Mouse (Mus musculus) liver, embryonic 14.5 days (tissue): ENCODE measurements at regions not wholly inside any gene's neighbourhood (a gene's known extent, or its start where the extent isn't known, plus 50 kb on each side); places are given as distances from the start of the nearest gene placed in this dataset.

ENCODE experiments used
- ATAC-seq: fragments of 200-750 bp; cut with Nextera tagmentation; 2 replicates; pipeline ENCODE4 v1.8.0; 2017; ENCODE audit warnings: moderate number of reproducible peaks, mild to moderate bottlenecking, moderate library complexity; ENCODE audit not compliant: insufficient read depth
- DNase-seq, 3 experiments: peaks; one replicate each; pipeline ENCODE4 v3.0.0-alpha.2; 2012 to 2013; ENCODE audit warnings: low read depth in 3 of 3, low spot score in 3 of 3
- H3K27ac ChIP-seq: fragments of 300-500 bp; sonication (generic); 2 replicates; pipeline ENCODE4 v1.5.1; 2014; ENCODE audit warnings: moderate library complexity, mild to moderate bottlenecking, control low read depth, inconsistent platforms
- H3K27me3 ChIP-seq: fragments of 300-500 bp; sonication (generic); 2 replicates; pipeline ENCODE4 v1.6.1; 2014; ENCODE audit warnings: mild to moderate bottlenecking, low read length, moderate library complexity; ENCODE audit not compliant: control insufficient read depth, insufficient read depth
- H3K36me3 ChIP-seq: fragments of 300-500 bp; sonication (generic); replicated peaks from 2 replicates; pipeline ENCODE4 v1.6.1; 2014; ENCODE audit warnings: low read depth; ENCODE audit not compliant: control insufficient read depth, insufficient read depth
- H3K4me1 ChIP-seq, 2 experiments: fragments of 200-500 bp in 1 of 2; fragments of 300-500 bp in 1 of 2; sonication (generic) in 1 of 2; replicated peaks; 2 replicates each; pipeline ENCODE4 v1.6.1; 2012 to 2014; ENCODE audit warnings: antibody characterized with exemption in 1 of 2, inconsistent platforms in 1 of 2, low read length in 1 of 2; ENCODE audit not compliant: control insufficient read depth in 2 of 2, insufficient read depth in 2 of 2
- H3K4me2 ChIP-seq: fragments of 300-500 bp; sonication (generic); 2 replicates; pipeline ENCODE4 v1.6.1; 2014; ENCODE audit warnings: low read depth, mild to moderate bottlenecking, control low read depth, moderate library complexity
- H3K4me3 ChIP-seq, 2 experiments: fragments of 200-500 bp in 1 of 2; fragments of 300-500 bp in 1 of 2; sonication (generic) in 1 of 2; 2 replicates each; pipeline ENCODE4 v1.5.1; 2012 to 2014; ENCODE audit warnings: low read depth in 2 of 2, low read length in 2 of 2, mild to moderate bottlenecking in 2 of 2, control low read depth in 1 of 2, inconsistent platforms in 1 of 2, moderate library complexity in 1 of 2; ENCODE audit not compliant: insufficient read depth in 1 of 2
- H3K9ac ChIP-seq: fragments of 300-500 bp; sonication (generic); replicated peaks from 2 replicates; pipeline ENCODE4 v1.6.1; 2014; ENCODE audit warnings: mild to moderate bottlenecking, control low read depth, moderate library complexity
- H3K9me3 ChIP-seq: fragments of 300-500 bp; sonication (generic); 2 replicates; pipeline ENCODE4 v1.6.1; 2016; ENCODE audit warnings: low read length, mixed read lengths; ENCODE audit not compliant: control insufficient read depth
- CTCF ChIP-seq: IDR thresholded peaks from 2 replicates; pipeline ENCODE4 v1.5.1; 2016; ENCODE audit warnings: antibody characterized with exemption, low read depth, control low read depth
- EP300 ChIP-seq: IDR thresholded peaks from 2 replicates; pipeline ENCODE4 v1.6.1; 2016; ENCODE audit warnings: antibody characterized with exemption, low read depth
- WGBS: fragments of 180-500 bp; shearing (Covaris S2); extraction: QIAGEN DNeasy Blood & Tissue Kit; methylation state at CpG from one replicate; pipeline ENCODE4 v1.1.7; 2014; ENCODE audit not compliant: insufficient replicate concordance; 5-methylcytosine and 5-hydroxymethylcytosine counted together

DNA sequence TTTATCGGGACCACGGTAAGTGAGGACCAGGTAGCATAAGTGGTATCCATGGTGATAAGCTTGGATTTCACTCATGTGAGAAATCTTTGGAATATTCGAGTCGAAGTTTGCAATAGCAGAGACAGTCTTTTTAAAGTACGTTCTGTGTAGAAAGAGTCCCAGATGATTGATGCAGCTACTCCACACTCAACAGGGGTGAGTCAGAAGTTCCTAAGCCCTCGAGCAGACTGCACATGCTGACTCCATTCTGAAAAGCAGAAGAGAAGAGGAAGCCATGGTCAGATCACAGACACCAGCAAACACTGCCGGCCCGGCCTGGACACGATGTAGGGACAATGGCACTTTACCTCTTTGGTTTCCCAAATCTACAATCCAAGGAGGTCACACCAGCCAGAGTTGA is 120.6 kb downstream of the Npy start:
- Histone ChIP-seq H3K27me3 (no peaks in the 10 kb centered on the region), H3K4me1 (no peaks in the 10 kb centered on the region), H3K9ac (no peak overlapping the region), H3K4me3 (no peak overlapping the region), H3K36me3 (no peaks in the 10 kb centered on the region), H3K27ac (no peak overlapping the region), H3K4me2 (no peak overlapping the region), H3K9me3 (no peaks in the 10 kb centered on the region)
- WGBS: 69% methylated on average over 9 of the region's 9 CpGs
- no peak for TF ChIP-seq EP300
- no peak for TF ChIP-seq CTCF
- no peak for DNase-seq
- ATAC-seq: no peak

DNA sequence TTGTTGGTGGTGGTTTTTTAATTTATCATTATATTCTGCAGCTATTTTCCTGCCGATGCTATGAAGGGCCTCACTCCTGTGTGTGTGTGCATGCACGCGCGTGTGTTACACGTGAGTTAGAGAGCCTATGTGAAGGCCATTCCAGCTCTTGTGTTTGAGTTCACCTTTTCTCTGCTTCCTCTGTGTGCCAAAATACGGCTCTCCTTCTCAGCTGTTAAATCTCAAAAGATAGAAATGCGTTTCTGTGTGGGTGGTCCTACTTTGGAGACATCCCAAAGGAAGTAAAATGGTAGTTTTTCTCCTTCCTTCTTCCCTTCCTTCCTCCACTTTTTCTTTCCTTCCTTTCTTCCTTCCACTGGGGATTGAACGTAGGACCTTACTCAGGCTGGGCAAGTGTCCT is 136.4 kb downstream of the Npy start:
- 73% methylated on average over 8 of the region's 8 CpGs for WGBS
- Histone ChIP-seq H3K9ac (no peak overlapping the region), H3K9me3 (no peaks in the 10 kb centered on the region), H3K4me3 (no peak overlapping the region), H3K4me1 (no peaks in the 10 kb centered on the region), H3K36me3 (no peaks in the 10 kb centered on the region), H3K4me2 (no peak overlapping the region), H3K27me3 (no peaks in the 10 kb centered on the region), H3K27ac (no peak overlapping the region)
- ATAC-seq: no peak
- DNase-seq: no peak
- TF ChIP-seq EP300: no peak

DNA sequence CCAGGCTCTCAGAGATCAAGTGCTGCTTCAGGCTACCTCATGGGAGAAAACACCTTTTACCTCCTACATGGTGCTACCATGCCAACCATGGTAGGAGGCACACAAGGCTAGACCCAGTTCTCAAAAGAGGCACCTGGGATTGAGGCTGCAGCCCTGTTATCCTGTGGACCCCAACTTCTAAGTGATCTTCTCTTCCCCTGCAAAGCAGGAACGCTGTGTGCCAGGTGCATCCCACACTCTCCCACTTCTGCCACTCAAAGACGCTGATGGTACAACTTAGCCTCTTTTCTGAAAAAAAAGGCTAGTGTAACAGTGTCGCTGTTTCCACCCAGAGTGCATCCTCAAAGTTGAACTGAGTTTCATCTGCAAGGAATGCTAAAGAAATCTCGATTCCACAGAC is 138.7 kb downstream of the Npy start:
- Histone ChIP-seq H3K9ac (no peak overlapping the region), H3K4me3 (no peak overlapping the region), H3K9me3 (no peaks in the 10 kb centered on the region), H3K27ac (no peak overlapping the region), H3K27me3 (no peaks in the 10 kb centered on the region), H3K36me3 (no peaks in the 10 kb centered on the region), H3K4me1 (no peaks in the 10 kb centered on the region), H3K4me2 (no peak overlapping the region)
- no peak for DNase-seq
- 56% methylated on average over 4 of the region's 4 CpGs for WGBS
- TF ChIP-seq EP300: no peak
- no peak for TF ChIP-seq CTCF
- no peak for ATAC-seq

DNA sequence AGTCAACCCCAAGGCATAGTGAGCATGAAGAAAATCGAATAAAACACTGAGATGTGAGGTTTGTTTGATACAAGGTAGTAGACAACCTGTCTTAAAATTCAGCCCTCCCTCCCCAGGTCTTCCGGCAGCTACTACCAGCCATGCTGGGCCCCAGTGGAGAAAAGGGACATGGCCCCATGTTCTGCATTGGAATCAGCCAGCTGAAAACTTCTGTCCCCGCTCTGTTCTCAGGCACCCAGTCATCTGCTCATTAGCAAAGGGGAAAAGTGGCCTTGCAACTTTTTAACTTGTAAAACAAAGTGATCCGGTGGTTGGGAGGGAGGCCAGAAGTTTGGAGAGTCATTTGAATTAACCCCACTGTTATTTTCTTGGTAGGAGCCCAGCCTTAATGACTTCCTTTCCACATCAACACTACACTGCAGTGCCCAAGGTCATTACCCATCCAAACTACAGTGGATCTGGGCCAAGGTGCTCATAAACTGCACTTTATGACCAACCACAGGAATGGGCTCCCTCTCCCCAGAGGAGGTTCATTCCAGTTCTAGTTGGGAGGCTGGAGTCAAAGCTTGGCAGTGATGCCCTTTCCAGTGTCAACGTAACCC is 143.5 kb downstream of the Npy start:
- no peak overlapping the region for H3K4me3 ChIP-seq
- TF ChIP-seq CTCF (no peak), EP300 (no peak)
- H3K4me1 ChIP-seq: no peaks in the 10 kb centered on the region
- H3K27me3 ChIP-seq: no peaks in the 10 kb centered on the region
- no peak for DNase-seq
- H3K27ac ChIP-seq: no peak overlapping the region
- no peak overlapping the region for H3K4me2 ChIP-seq
- H3K36me3 ChIP-seq: no peaks in the 10 kb centered on the region
- WGBS: 57% methylated on average over 5 of the region's 5 CpGs
- no peaks in the 10 kb centered on the region for H3K9me3 ChIP-seq
- no peak for ATAC-seq
- no peak overlapping the region for H3K9ac ChIP-seq

DNA sequence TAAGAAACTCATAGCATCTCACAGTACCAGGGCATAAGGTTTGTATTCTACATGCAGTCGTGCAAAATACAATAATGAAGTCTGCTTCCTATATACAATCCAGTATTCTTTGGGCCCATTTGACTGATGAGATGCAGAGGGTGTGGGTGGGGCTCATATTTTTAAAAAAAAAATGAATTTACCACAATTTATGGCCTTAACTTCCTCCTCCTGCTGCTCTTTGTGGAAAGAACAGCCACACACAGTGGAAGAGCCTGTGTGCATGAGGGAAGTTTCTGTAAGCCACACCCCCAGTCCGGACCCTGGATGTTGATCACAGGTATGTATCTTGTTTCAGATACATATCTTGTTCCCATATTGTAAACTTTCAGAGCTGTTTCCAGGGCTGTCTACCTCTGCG is 143.5 kb upstream of the Mpp6 start:
- Histone ChIP-seq H3K9ac (no peak overlapping the region), H3K27me3 (no peaks in the 10 kb centered on the region), H3K4me3 (no peak overlapping the region), H3K27ac (no peak overlapping the region), H3K9me3 (no peaks in the 10 kb centered on the region), H3K4me1 (no peaks in the 10 kb centered on the region), H3K4me2 (no peak overlapping the region), H3K36me3 (no peaks in the 10 kb centered on the region)
- TF ChIP-seq CTCF (no peak), EP300 (no peak)
- ATAC-seq (no peak), DNase-seq (no peak)
- WGBS: 62% methylated on average over 3 of the region's 3 CpGs
